Mouse (Mus musculus): ENCODE results near the gene Slc2a1.

DNA sequence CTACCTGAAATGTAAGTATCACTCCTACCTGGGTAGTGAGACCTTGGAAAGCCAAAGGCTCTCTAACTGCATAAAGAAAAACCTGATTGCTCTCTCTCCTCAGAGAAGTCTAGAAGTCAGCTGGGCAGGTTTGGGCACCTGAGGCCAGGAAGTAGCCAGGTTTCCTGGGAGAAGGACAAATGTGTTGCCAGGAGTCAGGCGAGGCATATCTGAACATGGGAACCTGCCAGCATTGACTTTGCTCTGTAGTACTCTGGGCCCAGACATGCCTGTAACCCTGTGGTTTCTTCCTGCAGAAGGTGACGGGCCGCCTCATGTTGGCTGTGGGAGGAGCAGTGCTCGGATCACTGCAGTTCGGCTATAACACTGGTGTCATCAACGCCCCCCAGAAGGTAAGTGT, 11.6 kb downstream of the Slc2a1 start:
- no peak for TF ChIP-seq CTCF (IDR thresholded peaks at IDR 0.05; ENCODE audit: control insufficient read depth, insufficient read depth, insufficient read length)
- no peak for TF ChIP-seq USF1 (IDR thresholded peaks at IDR 0.05; ENCODE audit: low read depth)
- TF ChIP-seq MYOD1 (IDR thresholded peaks at IDR 0.05; ENCODE audit: control insufficient read depth, insufficient read length, low read depth): no peak

Measured in C2C12 (cell line).